Mouse (Mus musculus): ENCODE data around the gene Xlr4b. TPM values are rescaled to one million over a fixed set of nuclear protein-coding genes. Genes with fewer than 3 reads are reported as not detected.
A peak's percentile ranks its signal among the peaks of the same experiment; 100 is the strongest.
"Not testable (repeated sequence)": the region's sequence is repeated elsewhere in the genome, so short reads cannot be mapped to it uniquely, and the experiment has no call there.

Gene Xlr4b
- 0.65 TPM in 1 of 2 replicates, not detected in the other for polyA plus RNA-seq (2016; fragmentation: Nextera tagmentation; extraction: Ambion mirVana)

DNA sequence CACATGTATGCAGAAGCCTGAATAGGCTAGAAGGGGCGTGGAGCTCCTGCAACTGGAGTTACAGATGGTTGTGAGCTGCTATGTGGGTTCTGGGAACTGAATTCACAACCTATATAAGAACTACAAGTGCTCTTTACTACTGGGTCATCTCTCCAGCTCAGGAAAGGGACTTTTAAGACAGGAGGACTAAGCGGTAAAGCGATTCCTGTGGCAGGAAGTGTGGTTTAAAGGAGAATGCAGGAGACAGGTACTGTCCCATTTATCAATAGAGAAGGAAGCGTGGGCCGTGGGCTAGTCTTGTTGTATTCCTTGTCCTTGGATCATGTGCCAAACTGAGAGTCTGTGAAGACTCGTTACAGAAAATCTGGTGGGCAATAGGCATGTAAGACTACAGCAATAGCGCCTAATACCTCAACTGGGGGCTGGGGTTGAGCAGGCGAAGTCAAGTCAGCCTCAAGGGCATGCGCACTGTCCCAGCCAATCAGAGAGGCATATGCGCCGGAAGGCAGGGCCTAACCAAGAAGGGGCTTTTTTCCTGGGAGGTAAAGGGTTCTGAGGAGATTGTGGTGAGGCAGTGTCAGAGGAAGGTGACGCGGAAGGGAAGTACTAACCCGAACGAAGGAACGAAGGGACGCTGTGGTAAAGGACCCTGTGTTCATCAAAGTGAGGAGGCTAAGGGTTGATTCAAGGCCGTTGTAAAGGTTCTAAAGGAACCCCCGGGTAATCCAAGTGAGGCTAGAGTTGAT is at the start of gene Xlr4b:
Gene Xlr4b (plus strand): TSS at position 515 of the 746 bp plus-strand sequence.
- not testable (repeated sequence) for H3K27ac ChIP-seq (replicated peaks); DNase-seq (ENCODE audit: low spot score); H3K36me3 ChIP-seq (replicated peaks); H3K4me3 ChIP-seq; H3K4me1 ChIP-seq; H3K27me3 ChIP-seq (replicated peaks; ENCODE audit: low read depth, poor library complexity, severe bottlenecking); H3K9me3 ChIP-seq
- WGBS: 85% methylated on average over 19 of the region's 19 CpGs

DNA sequence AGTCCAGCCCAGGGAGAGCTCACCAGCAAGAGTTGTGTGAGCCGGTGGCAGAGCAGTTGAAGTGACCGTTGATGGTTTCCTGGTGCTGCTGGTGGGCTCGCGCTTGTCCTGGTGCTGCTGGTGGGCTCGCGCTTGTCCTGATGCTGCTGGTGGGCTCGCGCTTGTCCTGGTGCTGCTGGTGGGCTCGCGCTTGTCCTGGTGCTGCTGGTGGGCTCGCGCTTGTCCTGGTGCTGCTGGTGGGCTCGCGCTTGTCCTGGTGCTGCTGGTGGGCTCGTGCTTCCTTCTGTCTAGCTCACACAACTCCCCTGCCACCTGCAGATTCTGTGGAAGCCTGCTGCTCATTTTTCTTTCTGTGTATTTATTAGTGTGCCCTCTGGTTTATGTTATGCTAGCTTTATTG is 37.2 kb upstream of the Xlr4b start, which contains the start of gene Spin2d:
Gene Spin2d (minus strand): TSS at position 101 of the 400 bp plus-strand sequence.
- WGBS: 90% methylated on average over 8 of the region's 15 CpGs
- not testable (repeated sequence) for H3K36me3 ChIP-seq (replicated peaks); H3K4me1 ChIP-seq; H3K27me3 ChIP-seq (replicated peaks; ENCODE audit: low read depth, poor library complexity, severe bottlenecking); H3K9me3 ChIP-seq; DNase-seq (ENCODE audit: low spot score); H3K4me3 ChIP-seq; H3K27ac ChIP-seq (replicated peaks)

DNA sequence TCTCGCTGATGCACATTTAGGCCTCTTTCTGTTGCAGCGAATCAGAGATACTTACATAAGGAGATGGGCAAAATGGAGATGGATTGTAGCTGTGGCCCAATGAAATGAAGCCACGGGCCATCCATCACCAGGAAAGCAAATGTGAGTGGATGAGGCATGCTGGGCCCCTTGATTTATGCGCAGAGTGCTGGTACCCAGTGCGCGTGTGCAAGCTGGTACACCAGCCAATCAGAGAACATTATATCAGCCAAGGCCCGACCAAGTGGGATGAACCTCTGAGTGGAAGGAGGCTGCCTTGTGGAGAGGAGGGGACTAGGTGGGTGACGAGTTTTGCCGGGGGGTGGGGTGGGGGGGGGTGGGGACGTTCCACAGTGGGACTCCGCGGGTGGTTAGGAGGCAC is 22.2 kb upstream of the Xlr4b start, which contains the start of gene Xlr3b:
Gene Xlr3b (plus strand): TSS at position 274 of the 400 bp plus-strand sequence.
- H3K36me3 ChIP-seq (replicated peaks); H3K4me3 ChIP-seq; H3K27me3 ChIP-seq (replicated peaks; ENCODE audit: low read depth, poor library complexity, severe bottlenecking); H3K9me3 ChIP-seq; H3K4me1 ChIP-seq; H3K27ac ChIP-seq (replicated peaks); DNase-seq (ENCODE audit: low spot score): not testable (repeated sequence)
- WGBS: 80% methylated on average over 12 of the region's 12 CpGs

DNA sequence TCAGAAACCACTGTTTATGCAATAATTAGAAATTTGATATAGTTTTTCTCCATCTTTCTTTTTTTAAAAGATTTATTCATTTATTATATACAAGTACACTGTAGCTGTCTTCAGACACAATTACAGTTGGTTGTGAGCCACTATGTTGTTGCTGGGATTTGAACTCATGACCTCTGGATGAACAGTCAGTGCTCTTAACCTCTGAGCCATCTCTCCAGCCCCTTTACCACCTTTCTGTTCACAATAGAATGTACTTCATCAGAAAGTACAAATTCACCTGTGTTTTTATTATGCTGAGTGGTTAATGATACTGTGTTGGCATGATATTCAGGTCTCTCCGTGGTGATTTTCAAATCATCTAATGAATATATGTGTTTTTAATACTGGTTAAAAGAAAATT is 11.2 kb downstream of the Xlr4b start:
- Histone ChIP-seq H3K4me3 (no peak overlapping the region), H3K36me3 (replicated peaks) (no peaks in the 10 kb centered on the region), H3K4me1 (peaks cover 7% of the 10 kb centered on the region; the same call in 1 of the 2 replicates), H3K27ac (replicated peaks) (no peak overlapping the region), H3K9me3 (no peaks in the 10 kb centered on the region), H3K27me3 (replicated peaks; ENCODE audit: low read depth, poor library complexity, severe bottlenecking) (peaks cover 24% of the 10 kb centered on the region)
- WGBS: 57% methylated on average over 1 of the region's 1 CpGs
- DNase-seq (ENCODE audit: low spot score): no peak

DNA sequence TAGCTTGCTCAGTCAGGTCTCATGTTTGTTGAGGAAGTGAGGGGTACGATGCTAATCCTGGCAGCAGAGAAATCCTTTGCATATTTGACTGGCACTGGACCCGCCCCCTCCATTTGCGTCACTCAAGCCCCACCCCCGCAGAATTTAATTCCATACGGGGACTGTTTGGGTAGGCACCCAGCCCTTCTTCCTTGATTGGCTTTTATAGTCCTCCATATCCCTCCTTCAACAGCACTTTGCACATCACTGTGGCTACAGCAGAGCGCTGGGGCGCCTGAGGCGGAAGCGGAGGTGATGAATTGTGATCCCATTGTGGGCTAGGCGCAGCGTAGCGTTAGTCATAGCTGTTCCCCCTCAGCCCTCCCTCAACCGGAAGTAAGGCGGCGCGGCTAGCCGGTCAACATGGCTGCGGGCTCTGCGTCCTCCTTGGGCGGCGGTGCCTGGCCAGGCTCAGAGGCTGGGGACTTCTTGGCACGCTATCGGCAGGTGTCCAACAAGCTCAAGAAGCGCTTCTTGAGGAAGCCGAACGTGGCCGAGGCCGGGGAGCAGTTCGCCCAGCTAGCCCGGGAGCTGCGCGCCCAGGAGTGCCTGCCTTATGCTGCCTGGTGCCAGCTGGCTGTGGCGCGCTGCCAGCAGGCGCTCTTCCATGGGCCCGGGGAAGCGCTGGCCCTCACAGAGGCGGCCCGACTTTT is 13.9 kb downstream of the Xlr4b start, which contains the start of gene F8a:
Gene F8a (plus strand): TSS at position 378 of the 692 bp plus-strand sequence.
- peaks cover 7% of the 10 kb centered on the region; the same call in 1 of the 2 replicates for H3K4me1 ChIP-seq
- 15% methylated on average over 39 of the region's 39 CpGs for WGBS
- H3K27me3 ChIP-seq (replicated peaks; ENCODE audit: low read depth, poor library complexity, severe bottlenecking): peaks cover 29% of the 10 kb centered on the region
- peak within 1 kb of the TSS; percentile 86 for H3K27ac ChIP-seq (replicated peaks)
- peak within 1 kb of the TSS; percentile 71 for H3K4me3 ChIP-seq
- DNase-seq (ENCODE audit: low spot score): peak; percentile 81
- no peaks in the 10 kb centered on the region for H3K9me3 ChIP-seq
- no peaks in the 10 kb centered on the region for H3K36me3 ChIP-seq (replicated peaks)

DNA sequence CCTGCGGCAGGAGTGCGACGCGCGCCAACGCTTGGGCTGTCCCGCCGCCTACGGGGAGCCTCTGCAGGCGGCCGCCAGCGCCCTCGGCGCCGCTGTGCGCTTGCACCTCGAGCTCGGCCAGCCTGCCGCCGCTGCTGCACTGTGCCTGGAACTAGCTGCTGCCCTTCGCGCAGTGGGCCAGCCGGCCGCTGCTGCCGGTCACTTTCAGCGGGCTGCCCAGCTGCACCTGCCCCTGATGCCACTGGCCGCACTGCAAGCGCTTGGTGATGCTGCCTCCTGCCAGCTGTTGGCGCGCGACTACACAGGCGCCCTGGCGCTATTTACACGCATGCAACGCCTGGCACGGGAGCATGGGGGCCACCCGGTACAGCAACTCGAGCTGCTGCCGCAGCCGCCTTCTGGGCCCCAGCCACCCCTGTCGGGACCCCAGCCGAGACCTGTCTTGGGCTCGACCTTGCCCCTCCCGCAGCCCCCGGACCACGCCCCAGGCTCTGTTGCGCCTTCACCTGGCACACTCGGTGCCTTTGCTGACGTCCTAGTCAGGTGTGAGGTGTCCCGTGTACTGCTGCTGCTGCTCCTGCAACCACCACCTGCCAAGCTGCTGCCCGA is 14.6 kb downstream of the Xlr4b start:
- Histone ChIP-seq H3K27me3 (replicated peaks; ENCODE audit: low read depth, poor library complexity, severe bottlenecking) (peaks cover 29% of the 10 kb centered on the region), H3K9me3 (no peaks in the 10 kb centered on the region), H3K27ac (replicated peaks) (peak overlapping the region; percentile 86), H3K4me1 (peaks cover 7% of the 10 kb centered on the region; the same call in 1 of the 2 replicates), H3K4me3 (peak overlapping the region; percentile 71), H3K36me3 (replicated peaks) (no peaks in the 10 kb centered on the region)
- DNase-seq (ENCODE audit: low spot score): peak; percentile 54
- 21% methylated on average over 51 of the region's 51 CpGs for WGBS

DNA sequence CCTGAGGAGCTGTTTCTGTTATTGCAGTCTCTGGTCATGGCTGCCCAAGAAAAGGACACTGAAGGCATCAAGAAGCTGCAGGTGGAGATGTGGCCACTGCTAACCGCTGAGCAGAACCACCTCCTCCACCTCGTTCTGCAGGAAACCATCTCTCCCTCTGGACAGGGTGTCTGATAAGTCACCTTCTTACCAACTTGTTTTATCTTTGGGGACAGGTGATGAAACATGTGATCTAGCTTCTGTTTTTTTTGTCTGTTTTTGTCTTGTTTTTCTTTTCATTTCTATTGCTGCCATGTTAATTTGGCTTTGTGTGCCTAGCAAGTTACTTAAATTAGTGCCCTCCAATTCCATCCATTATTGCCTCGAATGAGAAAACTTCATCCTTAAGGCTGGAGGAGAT is 15.2 kb downstream of the Xlr4b start:
- 41% methylated on average over 3 of the region's 3 CpGs for WGBS
- peaks cover 7% of the 10 kb centered on the region; the same call in 1 of the 2 replicates for H3K4me1 ChIP-seq
- no peaks in the 10 kb centered on the region for H3K36me3 ChIP-seq (replicated peaks)
- H3K9me3 ChIP-seq: no peaks in the 10 kb centered on the region
- H3K27me3 ChIP-seq (replicated peaks; ENCODE audit: low read depth, poor library complexity, severe bottlenecking): peaks cover 29% of the 10 kb centered on the region
- peak overlapping the region; percentile 71 for H3K4me3 ChIP-seq
- DNase-seq (ENCODE audit: low spot score): no peak
- H3K27ac ChIP-seq (replicated peaks): no peak overlapping the region

DNA sequence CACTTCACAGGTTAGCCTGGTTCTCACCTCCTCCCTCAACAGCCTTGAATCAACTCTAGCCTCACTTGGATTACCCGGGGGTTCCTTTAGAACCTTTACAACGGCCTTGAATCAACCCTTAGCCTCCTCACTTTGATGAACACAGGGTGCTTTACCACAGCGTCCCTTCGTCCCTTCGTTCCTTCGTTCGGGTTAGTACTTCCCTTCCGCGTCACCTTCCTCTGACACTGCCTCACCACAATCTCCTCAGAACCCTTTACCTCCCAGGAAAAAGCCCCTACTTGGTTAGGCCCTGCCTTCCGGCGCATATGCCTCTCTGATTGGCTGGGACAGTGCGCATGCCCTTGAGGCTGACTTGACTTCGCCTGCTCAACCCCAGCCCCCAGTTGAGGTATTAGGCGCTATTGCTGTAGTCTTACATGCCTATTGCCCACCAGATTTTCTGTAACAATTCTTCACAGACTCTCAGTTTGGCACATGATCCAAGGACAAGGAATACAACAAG is 28.7 kb downstream of the Xlr4b start, which contains the start of gene Xlr4c:
Gene Xlr4c (minus strand): TSS at position 310 of the 505 bp plus-strand sequence.
- H3K4me3 ChIP-seq; H3K36me3 ChIP-seq (replicated peaks); H3K4me1 ChIP-seq; H3K9me3 ChIP-seq; DNase-seq (ENCODE audit: low spot score); H3K27ac ChIP-seq (replicated peaks); H3K27me3 ChIP-seq (replicated peaks; ENCODE audit: low read depth, poor library complexity, severe bottlenecking): not testable (repeated sequence)
- 84% methylated on average over 14 of the region's 14 CpGs for whole genome bisulfite sequencing

DNA sequence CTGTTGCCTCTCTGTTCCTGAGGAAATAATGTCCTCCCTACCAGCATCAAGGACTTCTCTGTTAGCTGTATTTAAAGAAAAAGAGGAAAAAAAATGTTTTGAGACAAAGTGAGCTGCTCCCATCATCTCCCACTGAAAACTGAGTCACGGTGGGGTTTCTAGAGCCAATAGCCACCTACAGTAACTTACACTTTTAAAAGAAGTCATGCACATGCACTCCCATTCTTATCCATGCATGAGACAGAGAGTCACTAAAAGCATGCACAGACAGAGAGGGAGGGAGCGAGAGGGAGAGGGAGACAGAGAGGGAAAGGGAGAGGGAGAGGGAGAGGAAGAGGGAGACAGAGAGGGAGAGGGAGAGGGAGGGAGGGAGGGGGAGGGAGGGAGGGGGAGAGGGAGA is 48.3 kb downstream of the Xlr4b start:
- not testable (repeated sequence) for H3K4me1 ChIP-seq; DNase-seq (ENCODE audit: low spot score); H3K27me3 ChIP-seq (replicated peaks; ENCODE audit: low read depth, poor library complexity, severe bottlenecking); H3K36me3 ChIP-seq (replicated peaks); H3K27ac ChIP-seq (replicated peaks); H3K4me3 ChIP-seq; H3K9me3 ChIP-seq
- WGBS: 98% methylated on average over 1 of the region's 2 CpGs

DNA sequence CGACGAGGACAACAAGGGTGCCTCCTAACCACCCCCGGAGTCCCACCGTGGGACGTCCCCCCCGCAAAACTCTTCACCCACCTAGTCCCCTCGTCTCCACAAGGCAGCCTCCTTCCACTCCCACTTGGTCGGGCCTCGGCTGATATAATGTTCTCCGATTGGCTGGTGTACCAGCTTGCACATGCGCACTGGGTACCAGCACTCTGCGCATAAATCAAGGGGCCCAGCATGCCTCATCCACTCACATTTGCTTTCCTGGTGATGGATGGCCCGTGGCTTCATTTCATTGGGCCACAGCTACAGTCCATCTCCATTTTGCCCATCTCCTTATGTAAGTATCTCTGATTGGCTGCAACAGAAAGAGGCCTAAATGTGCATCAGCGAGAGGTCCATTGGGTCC is 51.1 kb downstream of the Xlr4b start, which contains the start of gene Xlr3c:
Gene Xlr3c (minus strand): TSS at position 121 of the 400 bp plus-strand sequence.
- H3K9me3 ChIP-seq; H3K36me3 ChIP-seq (replicated peaks); H3K4me3 ChIP-seq; DNase-seq (ENCODE audit: low spot score); H3K27ac ChIP-seq (replicated peaks); H3K4me1 ChIP-seq; H3K27me3 ChIP-seq (replicated peaks; ENCODE audit: low read depth, poor library complexity, severe bottlenecking): not testable (repeated sequence)
- 92% methylated on average over 14 of the region's 14 CpGs for WGBS

Data from embryonic facial prominence, embryonic 10.5 days (tissue).